Mouse (Mus musculus): ENCODE results near the gene Polg.

The Polg gene

GRCm38 (mm10) chr7:79502152-79503102 is 36.3 kb upstream of the Polg start:
- CTCF ChIA-PET, result no interaction called here

- CTCF ChIA-PET, result no interaction called here
Measured at GRCm38 (mm10) chr7:79501581-79502031, 35.4 kb upstream of the Polg start.

DNA sequence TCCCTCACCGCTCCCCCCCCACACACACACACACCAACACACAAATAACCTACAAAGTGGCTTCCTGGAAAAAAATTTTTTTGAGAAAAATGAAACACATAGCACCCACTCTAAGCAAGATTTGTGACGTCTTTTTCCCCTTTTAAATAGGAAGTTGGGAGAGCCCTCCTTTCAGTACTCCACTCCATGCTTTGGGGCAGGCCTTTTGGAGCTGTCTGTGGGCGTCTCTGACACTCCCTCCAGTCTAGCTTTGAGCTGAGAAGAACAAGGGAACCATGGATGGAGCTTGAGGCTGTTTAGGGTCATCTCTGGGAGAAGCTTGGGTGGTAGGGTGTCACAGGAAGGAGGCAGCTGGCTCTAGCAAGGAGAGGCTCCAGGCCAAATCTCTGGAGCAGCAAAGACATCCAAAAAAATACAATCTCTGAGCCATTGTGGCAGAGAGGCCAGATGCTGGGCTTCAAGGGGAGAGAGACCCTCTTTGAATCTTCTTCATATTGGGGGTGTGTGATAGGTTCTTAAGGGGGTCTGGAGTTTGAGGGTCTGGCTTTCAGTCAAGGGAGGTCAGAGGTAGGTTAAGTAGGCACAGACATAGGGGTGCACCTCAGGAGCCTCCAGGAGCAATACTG is 34.6 kb upstream of the Polg start:
- CTCF ChIA-PET, result no interaction called here

DNA sequence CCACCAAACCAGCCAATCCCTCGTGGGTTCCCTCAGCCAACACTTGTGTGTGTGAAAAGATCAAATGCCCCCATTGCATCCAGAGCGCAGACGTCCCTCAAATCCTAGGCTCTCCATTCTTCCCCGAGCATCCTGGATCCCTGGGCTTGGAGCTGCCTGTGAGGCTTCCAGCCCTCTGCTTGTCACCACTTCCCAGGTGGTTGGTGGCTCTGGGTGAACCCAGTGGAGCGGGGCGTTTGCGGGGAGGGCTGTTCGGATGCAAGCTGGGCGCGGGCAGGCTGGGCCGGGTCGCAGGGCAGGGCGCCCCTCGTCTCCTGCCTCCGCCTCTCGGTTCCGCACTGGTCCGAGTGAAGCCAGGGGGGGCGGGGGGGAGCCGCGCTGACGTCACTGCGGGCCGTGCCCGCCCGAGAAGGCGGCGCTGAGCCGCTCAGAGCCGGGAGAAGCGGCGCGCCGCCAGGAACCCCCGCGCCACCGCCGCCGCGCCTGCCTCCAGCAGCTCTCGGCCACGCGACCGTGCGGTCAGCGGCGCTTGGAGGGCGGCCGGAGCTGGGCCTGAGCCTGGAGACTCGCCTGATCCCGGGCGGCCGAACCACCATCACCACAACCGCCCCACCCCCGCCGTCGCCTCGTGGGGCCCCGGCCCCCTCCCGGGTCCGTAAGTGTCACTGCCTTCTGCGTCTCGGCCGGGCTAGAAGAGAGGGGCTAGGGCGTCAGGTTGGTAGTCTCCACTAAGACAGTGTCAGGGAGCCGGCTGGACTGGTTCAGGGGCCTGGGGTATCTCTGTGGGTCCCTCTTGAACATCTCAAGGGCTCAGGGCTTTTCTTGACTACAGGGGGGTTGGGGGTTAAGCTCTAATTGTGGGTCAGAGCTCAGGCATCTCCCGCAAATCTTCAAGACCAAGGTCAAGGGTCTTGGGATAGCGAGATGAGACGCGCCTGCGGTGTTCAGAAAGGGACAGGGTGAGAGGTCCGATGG is 33.7 kb upstream of the Polg start:
- CTCF ChIA-PET, result no interaction called here

DNA sequence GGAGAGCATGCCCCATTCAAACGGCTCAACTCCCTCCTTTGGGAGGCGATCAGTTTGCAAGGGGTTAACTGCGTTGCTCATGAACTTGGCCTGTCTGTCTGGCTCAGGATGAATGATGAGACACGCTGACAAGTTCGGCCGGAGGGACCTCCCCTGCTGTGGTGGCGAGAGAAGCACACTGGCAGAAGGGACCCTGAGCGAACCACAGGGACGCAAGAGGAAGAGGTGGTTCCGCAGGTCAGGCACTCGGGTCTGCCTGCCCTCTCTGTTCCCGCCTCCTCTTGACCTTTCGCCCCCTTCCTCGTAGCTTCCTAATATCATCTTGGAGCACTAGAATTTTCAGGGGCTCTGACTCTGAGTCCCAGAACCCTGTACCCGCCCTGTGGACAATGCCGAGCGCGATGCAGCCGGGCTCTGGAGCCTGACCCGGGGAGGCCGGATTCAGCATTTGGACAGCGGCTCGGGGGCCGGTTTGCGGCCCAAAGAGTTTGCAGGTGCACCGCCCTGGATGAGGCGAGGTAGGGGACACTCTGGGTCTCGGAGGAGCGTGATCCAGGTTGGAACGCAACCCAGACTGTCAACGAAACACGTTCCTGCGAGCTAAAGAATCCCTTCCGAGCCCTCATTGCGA is 32.9 kb upstream of the Polg start:
- CTCF ChIA-PET, result no interaction called here

GRCm38 (mm10) chr7:79498356-79498755 is 32.2 kb upstream of the Polg start:
- CTCF ChIA-PET, result interaction anchor here (0.6 kb wide), 1 partner anchor 1519 kb away, joined by 6 read pairs; no protein-coding TSS in a partner anchor

DNA sequence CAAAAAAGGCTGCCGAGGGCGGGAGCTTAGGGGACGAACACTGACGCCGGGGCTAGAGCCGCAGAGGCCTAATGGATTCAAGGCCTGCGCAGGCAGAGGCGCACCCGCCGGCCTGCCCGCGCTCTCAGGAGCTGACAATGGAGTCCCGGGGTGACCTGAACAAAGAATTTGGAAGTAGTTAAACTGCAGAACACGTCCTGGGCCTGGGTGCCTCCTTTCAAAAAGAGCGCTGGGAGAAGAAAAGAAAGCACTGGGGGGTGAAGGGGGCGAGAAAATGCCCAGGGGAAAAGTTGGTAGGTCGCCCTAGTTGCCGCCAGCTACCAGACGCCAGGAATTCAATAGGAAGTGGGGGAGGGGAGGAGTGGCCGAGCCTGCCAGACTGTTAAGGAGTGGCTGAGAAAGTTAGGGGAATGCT is 31.5 kb upstream of the Polg start:
- CTCF ChIA-PET, result interaction anchor here (0.6 kb wide), 1 partner anchor 1519 kb away, joined by 6 read pairs; no protein-coding TSS in a partner anchor

- CTCF ChIA-PET, result interaction anchor here (0.7 kb wide), 2 partner anchors 50 to 638 kb away, joined by 3 to 13 read pairs; no protein-coding TSS in a partner anchor
Measured at GRCm38 (mm10) chr7:79496816-79497328, 30.7 kb upstream of the Polg start.

DNA sequence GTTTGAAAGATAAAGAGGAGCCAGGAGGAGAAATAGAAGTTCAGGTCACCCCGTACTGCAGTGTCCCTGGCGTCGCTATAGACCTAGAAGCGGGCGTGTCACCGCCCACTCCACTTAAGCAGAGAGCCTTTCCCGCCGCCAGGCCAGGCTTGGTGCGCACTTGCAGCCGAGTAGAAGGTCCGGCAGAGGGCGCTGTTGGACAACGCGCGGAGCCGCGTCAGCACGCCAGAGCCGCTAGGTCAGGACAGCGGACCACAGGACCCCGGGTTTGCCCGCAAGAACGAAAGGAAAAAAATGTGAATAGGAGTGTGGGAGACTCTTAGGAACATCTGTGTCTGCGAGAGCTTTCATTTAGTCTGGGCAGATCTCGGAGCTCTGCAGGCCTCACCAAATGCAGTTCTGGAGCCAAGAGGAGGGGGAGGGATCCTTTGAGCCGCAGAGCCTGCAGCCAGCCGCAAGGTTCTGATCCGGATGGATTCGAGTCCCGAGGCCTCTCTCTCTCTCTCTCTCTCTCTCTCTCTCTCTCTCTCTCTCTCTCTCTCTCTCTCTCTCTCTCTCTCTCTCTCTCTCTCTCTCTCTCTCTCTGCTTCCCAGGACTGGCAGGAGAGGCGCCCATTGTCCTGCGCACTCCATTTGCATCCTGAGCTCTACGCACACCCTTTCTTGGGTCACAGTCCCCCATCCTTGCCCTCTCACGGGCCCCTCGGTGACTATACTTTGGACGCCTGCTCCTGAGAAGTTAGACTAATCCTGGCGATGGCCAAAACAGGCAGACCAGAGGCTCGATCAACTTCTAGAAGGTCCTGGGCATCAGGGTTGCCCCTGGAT is 30.0 kb upstream of the Polg start:
- CTCF ChIA-PET, result interaction anchor here (0.5 to 0.7 kb wide), 3 partner anchors 26 to 637 kb away, joined by 3 to 13 read pairs (median 7); no protein-coding TSS in a partner anchor

GRCm38 (mm10) chr7:79493915-79494314 is 27.8 kb upstream of the Polg start:
- CTCF ChIA-PET, result no interaction called here

DNA sequence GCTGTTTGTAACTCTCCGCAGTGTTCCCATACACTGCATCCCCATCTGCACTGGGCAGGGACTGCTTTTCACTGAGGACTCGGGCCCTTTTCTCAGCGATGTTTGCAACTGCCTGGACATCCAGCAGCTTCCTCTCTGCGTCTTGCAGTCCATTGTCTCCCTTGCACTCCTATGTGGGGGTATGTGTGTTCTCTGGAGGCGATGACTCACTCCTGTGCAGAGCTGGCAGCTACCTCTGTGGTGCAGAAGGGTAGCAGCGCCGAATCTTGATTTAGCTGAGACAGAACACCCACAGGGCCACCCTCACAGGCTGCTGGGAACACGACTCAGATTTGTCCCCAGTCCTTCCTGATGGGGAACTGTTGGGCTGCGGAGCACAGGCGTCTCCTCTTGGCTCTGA is 20.4 kb upstream of the Polg start:
- CTCF ChIA-PET, result no interaction called here

DNA sequence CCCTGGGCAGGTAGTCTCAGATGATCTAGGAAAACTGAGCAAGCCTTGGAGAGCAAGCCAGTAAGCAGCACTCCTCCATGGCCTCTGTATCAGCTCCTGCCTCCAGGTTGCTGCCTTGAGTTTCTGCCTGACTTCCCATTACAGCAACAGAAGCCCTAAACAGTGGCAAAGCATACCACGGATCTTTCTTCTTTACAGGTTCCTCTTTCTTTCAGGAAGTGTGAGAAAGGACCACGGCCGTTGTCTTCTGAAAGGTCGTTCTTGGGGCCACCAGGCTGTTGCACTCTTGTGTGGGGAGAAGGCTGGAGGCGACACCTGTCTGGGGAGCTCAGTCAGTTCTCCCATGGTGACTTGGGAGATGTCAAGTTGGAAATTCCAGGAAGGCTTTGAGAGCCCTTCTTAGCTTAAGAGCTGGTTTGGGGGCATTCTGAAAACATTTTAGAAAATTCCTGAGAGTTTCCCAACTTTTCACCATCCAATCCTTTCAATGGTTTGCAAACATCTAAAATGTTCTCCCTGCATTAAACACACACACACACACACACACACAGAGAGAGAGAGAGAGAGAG is 8.8 kb upstream of the Polg start:
- CTCF ChIA-PET, result interaction anchor here (0.7 kb wide), 1 partner anchor 16 kb away, joined by 3 read pairs; no protein-coding TSS in a partner anchor

DNA sequence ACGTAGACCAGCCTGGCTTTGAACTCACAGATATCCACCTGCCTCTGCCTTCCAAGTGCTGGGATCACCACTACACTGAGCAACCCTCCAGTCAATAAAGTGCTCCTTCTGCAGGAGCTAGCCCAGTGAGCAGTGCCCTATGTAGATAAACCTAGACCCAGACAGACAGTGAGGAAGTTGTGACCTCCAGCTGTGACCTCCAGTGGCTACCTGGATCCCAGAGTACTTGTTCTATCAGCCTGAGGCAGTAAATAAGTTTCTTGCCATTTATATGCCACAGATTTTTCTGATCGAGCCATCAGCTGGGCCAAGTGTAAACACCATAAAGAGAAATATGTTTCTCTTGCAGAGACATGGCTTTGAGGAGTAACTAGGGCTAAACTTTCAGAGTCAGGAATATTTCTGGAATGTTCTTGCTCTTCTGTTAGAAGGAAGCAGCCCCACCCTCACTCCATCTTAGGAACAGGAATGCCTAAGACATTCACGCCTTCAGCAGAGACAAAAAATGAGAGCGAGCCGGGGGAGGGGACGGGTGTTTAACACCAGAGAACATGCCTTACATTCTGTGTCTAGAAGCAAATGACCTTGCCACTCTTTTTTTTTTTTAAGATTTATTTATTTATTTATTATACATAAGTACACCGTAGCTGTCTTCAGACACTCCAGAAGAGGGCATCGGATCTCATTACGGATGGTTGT is 7.5 kb upstream of the Polg start:
- CTCF ChIA-PET, result no interaction called here

DNA sequence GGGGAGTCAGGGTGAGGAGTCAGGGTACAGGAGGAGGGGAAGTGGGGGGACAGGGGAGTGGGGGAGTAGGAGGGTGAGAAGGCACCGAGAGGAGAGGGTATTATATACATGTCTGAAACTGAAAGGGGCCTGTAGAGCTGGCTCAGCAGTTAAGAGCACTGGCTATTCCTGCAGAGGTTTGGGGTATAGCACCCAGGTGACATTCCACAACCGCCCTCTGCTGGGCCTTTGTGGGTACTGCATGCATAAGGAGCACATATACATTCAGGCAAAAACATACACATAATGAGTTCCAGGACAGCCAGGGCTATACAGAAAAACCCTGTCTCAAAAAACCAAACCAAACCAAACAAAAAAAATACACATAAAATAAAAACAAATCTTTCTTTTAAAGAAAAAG is 6.6 kb upstream of the Polg start:
- CTCF ChIA-PET, result no interaction called here

GRCm38 (mm10) chr7:79471436-79471835 is 5.3 kb upstream of the Polg start:
- CTCF ChIA-PET, result no interaction called here

DNA sequence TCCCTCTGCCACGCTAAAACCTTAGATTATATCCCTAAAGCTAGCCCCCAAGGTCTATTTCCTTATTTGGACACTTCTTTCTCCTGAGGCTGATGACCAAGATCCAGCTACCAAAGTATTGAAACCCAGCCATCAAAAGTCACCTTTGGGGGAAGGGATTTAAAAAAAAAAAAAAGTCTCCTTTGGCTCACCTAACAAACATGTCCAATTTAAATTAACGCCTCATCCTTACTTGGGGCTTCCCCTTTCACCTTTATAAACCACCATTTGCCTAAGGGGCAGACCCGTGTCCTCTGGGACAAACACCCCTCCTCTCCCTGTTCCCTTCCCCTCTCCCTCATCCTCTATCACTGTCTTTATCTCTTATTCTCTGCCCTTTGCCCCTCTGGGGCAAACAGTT is 4.6 kb upstream of the Polg start:
- CTCF ChIA-PET, result interaction anchor here (0.7 kb wide), 2 partner anchors 25 to 182 kb away, joined by 3 to 7 read pairs; no protein-coding TSS in a partner anchor

DNA sequence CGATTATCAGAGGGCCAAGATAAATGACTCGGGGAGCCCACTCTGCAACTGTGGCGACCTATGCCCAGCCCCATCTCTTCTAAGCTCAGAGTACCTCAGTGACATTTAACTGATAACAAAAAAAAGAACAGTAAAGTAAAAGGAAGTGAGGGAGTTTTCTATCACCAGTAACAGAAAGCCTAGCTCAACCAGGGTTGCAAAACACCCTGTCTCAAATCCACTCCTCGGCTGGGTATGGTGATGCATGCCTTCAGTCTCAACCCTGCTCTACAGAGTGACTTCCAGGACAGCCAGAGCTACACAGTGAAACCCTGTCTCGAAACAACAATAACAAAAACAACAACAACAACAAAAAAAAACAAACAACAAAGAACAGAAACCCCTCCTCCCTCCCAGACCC is 3.6 kb upstream of the Polg start:
- CTCF ChIA-PET, result interaction anchor here (0.6 kb wide), 1 partner anchor 56 kb away, joined by 3 read pairs; no protein-coding TSS in a partner anchor

DNA sequence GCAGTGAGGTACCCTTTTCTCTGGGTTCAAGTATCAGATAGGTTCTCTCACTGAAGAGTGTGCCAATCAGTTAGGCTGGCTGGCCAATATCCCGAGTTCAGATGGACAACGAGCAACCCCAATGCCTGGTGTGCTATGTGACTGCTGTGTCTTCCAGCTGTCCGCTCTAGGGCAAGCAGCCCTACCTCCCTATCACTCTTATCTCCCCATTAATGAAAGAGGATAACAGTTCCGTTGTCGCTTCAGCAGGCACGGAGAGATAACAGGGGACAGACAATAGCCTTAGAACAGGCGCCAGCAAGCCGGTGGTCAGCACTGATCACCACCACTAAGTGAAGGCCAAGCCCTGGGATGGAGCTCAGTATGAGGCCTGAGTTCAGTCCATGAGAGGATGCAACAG is 2.8 kb upstream of the Polg start:
- CTCF ChIA-PET, result no interaction called here

- CTCF ChIA-PET, result no interaction called here
Measured at GRCm38 (mm10) chr7:79467951-79468350, 1.8 kb upstream of the Polg start.

Measured in spleen, embryonic (tissue).